Mouse (Mus musculus): ENCODE results near the gene Igsf9. TPM values are rescaled to one million over a fixed set of nuclear protein-coding genes. Genes with fewer than 3 reads are reported as not detected.

Gene Igsf9
- polyA plus RNA-seq, 1 experiment from 2014 or later: 29.6 TPM

DNA sequence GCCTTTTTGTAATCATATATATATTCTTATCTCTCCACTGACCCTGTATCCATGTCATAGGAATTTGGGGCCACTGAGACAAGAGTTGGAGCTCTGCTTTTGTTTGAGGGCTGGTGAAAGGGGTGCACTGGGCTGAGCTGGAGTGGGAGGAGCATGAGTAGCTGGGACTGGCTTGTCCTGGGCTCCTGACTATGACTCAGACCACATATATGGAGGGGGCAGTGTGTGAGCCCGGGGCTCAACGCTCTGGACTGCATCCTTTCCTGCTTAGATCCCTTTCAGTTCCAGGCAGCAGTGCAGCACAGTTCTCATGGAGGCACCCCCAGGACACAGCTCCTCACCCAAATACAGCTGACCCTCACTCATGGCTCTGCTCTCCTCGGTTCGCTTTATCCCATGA lies 64.5 kb downstream of the Igsf9 start:
- Histone ChIP-seq H3K27me3 (ENCODE audit: control insufficient read depth, insufficient read depth, low read length) (no peaks in the 10 kb centered on the region), H3K4me1 (ENCODE audit: control insufficient read depth, insufficient read depth, low read length) (peaks cover 7% of the 10 kb centered on the region; the same call in 1 of the 2 replicates), H3K4me2 (ENCODE audit: low read depth, low read length) (no peak overlapping the region), H3K9ac (replicated peaks; ENCODE audit: low read depth, low read length) (no peak overlapping the region), H3K36me3 (ENCODE audit: control insufficient read depth, insufficient read depth, low read length) (no peaks in the 10 kb centered on the region), H3K9me3 (ENCODE audit: control insufficient read depth, low read length) (no peaks in the 10 kb centered on the region), H3K4me3 (ENCODE audit: low read depth, low read length) (no peak overlapping the region), H3K27ac (ENCODE audit: low read depth, low read length) (no peak overlapping the region)
- no peak for ATAC-seq (ENCODE audit: low read depth)
- WGBS: 93% methylated on average over 4 of the region's 4 CpGs

Other genes starting within 250 kb of the Igsf9 start
- gene Atp1a4, start 223.4 kb upstream of the Igsf9 start, polyA plus RNA-seq (2014; fragmentation: Nextera tagmentation; extraction: Ambion mirVana): not detected in 2 replicates
- gene Igsf8, start 220.1 kb upstream of the Igsf9 start, polyA plus RNA-seq (2014; fragmentation: Nextera tagmentation; extraction: Ambion mirVana): 66.2 and 72.2 TPM in 2 replicates
- gene Atp1a2, start 183.7 kb upstream of the Igsf9 start, polyA plus RNA-seq (2014; fragmentation: Nextera tagmentation; extraction: Ambion mirVana): 23.6 and 27.9 TPM in 2 replicates
- gene Kcnj9, start 152.5 kb upstream of the Igsf9 start, polyA plus RNA-seq (2014; fragmentation: Nextera tagmentation; extraction: Ambion mirVana): 1.3 and 2.7 TPM in 2 replicates
- 2.3 and 2.6 TPM in 2 replicates for gene Kcnj10, start 140.6 kb upstream of the Igsf9 start, polyA plus RNA-seq (2014; fragmentation: Nextera tagmentation; extraction: Ambion mirVana)
- gene Pigm, start 105.2 kb upstream of the Igsf9 start, polyA plus RNA-seq (2014; fragmentation: Nextera tagmentation; extraction: Ambion mirVana): 5.2 and 6.1 TPM in 2 replicates
- gene Slamf9, start 6.4 kb upstream of the Igsf9 start, polyA plus RNA-seq (2014; fragmentation: Nextera tagmentation; extraction: Ambion mirVana): 0.21 and 0.31 TPM in 2 replicates
- 56.9 and 107 TPM in 2 replicates for gene Tagln2, start 18.3 kb downstream of the Igsf9 start, polyA plus RNA-seq (2014; fragmentation: Nextera tagmentation; extraction: Ambion mirVana)
- gene Cfap45, start 39.0 kb downstream of the Igsf9 start, polyA plus RNA-seq (2014; fragmentation: Nextera tagmentation; extraction: Ambion mirVana): 3.1 and 3.5 TPM in 2 replicates
- 1.4 and 1.5 TPM in 2 replicates for gene Vsig8, start 74.2 kb downstream of the Igsf9 start, polyA plus RNA-seq (2014; fragmentation: Nextera tagmentation; extraction: Ambion mirVana)
- gene Slamf8, start 108.8 kb downstream of the Igsf9 start, polyA plus RNA-seq (2014; fragmentation: Nextera tagmentation; extraction: Ambion mirVana): not detected in 2 replicates
- gene Fcrl6, start 120.8 kb downstream of the Igsf9 start, polyA plus RNA-seq (2014; fragmentation: Nextera tagmentation; extraction: Ambion mirVana): 0.17 and 0.21 TPM in 2 replicates
- gene Dusp23, start 151.2 kb downstream of the Igsf9 start, polyA plus RNA-seq (2014; fragmentation: Nextera tagmentation; extraction: Ambion mirVana): 17.9 and 18.7 TPM in 2 replicates
- 0.30 and 0.39 TPM in 2 replicates for gene Crp, start 216.3 kb downstream of the Igsf9 start, polyA plus RNA-seq (2014; fragmentation: Nextera tagmentation; extraction: Ambion mirVana)